Mouse (Mus musculus) stomach, postnatal 0 days (tissue): ENCODE data around the gene AC161166.1.

ENCODE experiments used
- CTCF ChIP-seq: IDR thresholded peaks from 2 replicates; pipeline ENCODE4 v1.5.1; 2016; ENCODE audit warnings: antibody characterized with exemption, low read depth, mild to moderate bottlenecking, moderate library complexity
- EP300 ChIP-seq: optimal IDR thresholded peaks from 2 replicates; pipeline ENCODE3; 2016; ENCODE audit warnings: antibody characterized with exemption

DNA sequence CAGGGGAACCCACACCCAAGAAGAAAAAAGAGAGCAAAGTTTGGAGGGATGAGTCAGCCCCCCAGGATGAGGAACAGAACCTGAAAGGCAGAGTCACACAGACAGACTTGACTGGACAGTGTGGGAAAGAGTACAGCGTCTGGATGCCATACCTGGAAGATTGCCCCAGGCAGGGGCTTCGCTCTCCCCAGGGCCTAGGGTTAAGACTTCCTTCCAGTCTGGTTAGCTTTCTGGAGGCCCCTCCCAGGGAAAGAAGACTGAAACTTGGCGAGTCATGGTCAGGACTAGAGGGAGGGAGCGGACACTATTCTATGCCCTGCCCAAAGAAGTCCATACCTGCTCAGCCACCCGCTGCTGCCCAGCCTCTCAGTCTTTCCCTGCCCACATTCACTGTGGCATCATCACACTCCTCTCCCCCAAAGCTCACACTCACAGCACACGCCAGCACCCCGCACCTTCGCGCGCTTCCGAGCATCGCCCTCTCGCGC, 31.2 kb downstream of the AC161166.1 start:
- TF ChIP-seq CTCF: no peak
- TF ChIP-seq EP300: no peak
